Mouse (Mus musculus) small intestine, adult 2 months (tissue): ENCODE measurements around the gene Lrrc31.

ENCODE experiments used
- CTCF ChIP-seq: fragments of 200-500 bp; IDR thresholded peaks from 2 replicates; pipeline ENCODE4 v1.5.1; 2012; ENCODE audit warnings: low read depth, mild to moderate bottlenecking, control low read depth, inconsistent platforms, low read length, moderate library complexity, mixed read lengths; ENCODE audit not compliant: insufficient replicate concordance, insufficient read length; ENCODE audit errors: extremely low read depth
- POLR2A ChIP-seq: fragments of 200-500 bp; IDR thresholded peaks from 2 replicates; pipeline ENCODE4 v1.6.1; 2012; ENCODE audit warnings: low read depth, mild to moderate bottlenecking, control low read depth, inconsistent platforms, low read length, moderate library complexity

DNA sequence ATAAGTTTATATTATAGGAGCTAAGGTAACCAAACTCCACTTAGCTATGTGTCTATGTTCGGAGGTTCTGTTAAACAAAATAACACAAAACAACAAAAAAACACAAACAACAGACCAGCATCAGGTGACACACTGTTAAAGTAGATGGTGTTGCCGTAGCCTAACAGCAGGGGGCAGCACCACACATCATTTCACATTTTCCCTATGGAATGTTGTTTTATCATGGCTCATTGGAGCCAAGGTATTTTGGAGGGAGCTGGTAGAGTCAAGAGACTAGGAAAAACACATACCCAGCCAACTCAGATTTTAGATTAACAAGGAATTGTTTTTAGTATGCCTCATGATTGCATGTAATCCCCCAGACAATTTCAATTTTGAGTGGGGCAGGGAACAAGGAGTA, 3.3 kb downstream of the Lrrc31 start:
- TF ChIP-seq POLR2A (no peak), CTCF (no peak)
